Mouse (Mus musculus) limb, embryonic 11.5 days (tissue): Measurements from ENCODE around the gene Atp8a1. TPM values are rescaled to one million over a fixed set of nuclear protein-coding genes. Genes with fewer than 3 reads are reported as not detected.
A peak's percentile ranks its signal among the peaks of the same experiment; 100 is the strongest.

Experiments
- ATAC-seq: fragments of 200-750 bp; cut with Nextera tagmentation; 2 replicates; pipeline ENCODE4 v1.8.0; 2017; ENCODE audit warnings: low read depth; ENCODE audit not compliant: insufficient number of reproducible peaks, low FRiP score, low TSS enrichment
- DNase-seq: peaks from one replicate; pipeline ENCODE4 v3.0.0-alpha.2; 2015; ENCODE audit warnings: low spot score
- H3K27ac ChIP-seq: fragments of 300-500 bp; sonication (generic); replicated peaks from 2 replicates; pipeline ENCODE4 v1.5.1; 2014; ENCODE audit warnings: low read depth, mild to moderate bottlenecking, low read length
- H3K27me3 ChIP-seq: fragments of 300-500 bp; sonication (generic); 2 replicates; pipeline ENCODE4 v1.6.1; 2014; ENCODE audit warnings: mild to moderate bottlenecking, low read length, mixed read lengths; ENCODE audit not compliant: control insufficient read depth, insufficient read depth
- H3K36me3 ChIP-seq: fragments of 300-500 bp; sonication (generic); 2 replicates; pipeline ENCODE4 v1.6.1; 2014; ENCODE audit warnings: mild to moderate bottlenecking, low read length, moderate library complexity, mixed read lengths; ENCODE audit not compliant: control insufficient read depth, insufficient read depth
- H3K4me1 ChIP-seq: fragments of 300-500 bp; sonication (generic); 2 replicates; pipeline ENCODE4 v1.6.1; 2014; ENCODE audit warnings: low read length, mixed read lengths; ENCODE audit not compliant: control insufficient read depth, insufficient read depth
- H3K4me2 ChIP-seq: fragments of 300-500 bp; sonication (generic); 2 replicates; pipeline ENCODE4 v1.6.1; 2014; ENCODE audit warnings: low read depth, mild to moderate bottlenecking, moderate library complexity; ENCODE audit not compliant: severe bottlenecking
- H3K4me3 ChIP-seq: fragments of 300-500 bp; sonication (generic); 2 replicates; pipeline ENCODE4 v1.5.1; 2014; ENCODE audit warnings: low read depth, low read length
- H3K9ac ChIP-seq: fragments of 300-500 bp; sonication (generic); 2 replicates; pipeline ENCODE4 v1.6.1; 2014; ENCODE audit warnings: mild to moderate bottlenecking, low read length
- H3K9me3 ChIP-seq: fragments of 300-500 bp; sonication (generic); 2 replicates; pipeline ENCODE4 v1.6.1; 2016; ENCODE audit warnings: low read length; ENCODE audit not compliant: control insufficient read depth
- whole genome bisulfite sequencing: fragments of 180-500 bp; shearing (Covaris S2); extraction: QIAGEN DNeasy Blood & Tissue Kit; methylation state at CpG from one replicate; pipeline ENCODE4 v1.1.7; 2014; 5-methylcytosine and 5-hydroxymethylcytosine counted together
- polyA plus RNA-seq: library from polyadenylated mRNA; unstranded; fragments of >200 nt; fragmentation: Nextera tagmentation; extraction: Ambion mirVana; gene quantifications from 2 replicates; pipeline ENCODE4 v1.2.1, GENCODE M21; 2014

Gene Atp8a1
- polyA plus RNA-seq, 1 experiment from 2014 or later: 7.7 TPM

DNA sequence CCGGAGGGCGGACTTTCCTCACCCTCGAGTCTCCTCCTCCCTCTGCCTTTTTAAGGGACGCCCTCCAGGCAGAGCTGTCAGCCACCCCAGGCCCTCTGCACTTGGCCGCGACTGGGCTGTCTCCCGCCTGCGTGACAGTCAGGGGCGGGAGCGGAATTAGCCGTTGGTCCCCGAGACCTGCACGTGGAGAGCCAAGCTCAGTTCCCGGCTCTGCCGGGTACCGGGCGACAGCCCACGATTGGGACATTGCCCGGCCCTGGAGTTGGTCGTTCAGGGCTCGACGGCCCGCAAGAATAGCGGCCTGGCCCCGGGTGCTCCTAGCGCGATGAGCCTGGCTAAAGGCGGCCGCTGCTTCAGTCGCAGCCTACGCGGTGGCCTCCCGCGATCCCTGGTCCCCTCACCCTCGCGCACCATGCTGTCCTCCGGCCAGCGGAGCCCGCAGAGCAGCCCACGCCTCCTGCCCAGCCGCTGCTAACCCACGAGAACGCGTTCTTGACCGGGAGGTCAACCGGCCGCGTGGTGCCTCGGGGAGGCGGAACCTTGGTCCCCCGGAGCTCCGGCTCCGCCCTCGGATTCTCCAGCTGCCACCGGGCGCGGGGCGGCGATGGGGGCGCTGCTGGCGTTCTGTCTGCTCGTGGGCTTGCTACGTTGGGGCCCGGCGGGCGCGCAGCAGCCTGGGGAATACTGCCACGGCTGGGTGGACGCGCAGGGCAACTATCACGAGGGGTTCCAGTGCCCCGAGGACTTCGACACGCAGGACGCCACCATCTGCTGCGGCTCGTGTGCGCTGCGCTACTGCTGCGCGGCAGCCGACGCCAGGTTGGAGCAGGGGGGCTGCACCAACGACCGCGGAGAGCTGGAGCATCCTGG, 239.2 kb downstream of the Atp8a1 start, which contains the start of gene Shisa3:
Gene Shisa3 (plus strand): TSS at position 79 of the 870 bp plus-strand sequence.
- peak; percentile 48 for ATAC-seq
- Histone ChIP-seq H3K9ac (peak within 1 kb of the TSS; percentile 61), H3K27ac (peak within 1 kb of the TSS; percentile 47; the same call in 1 of the 2 replicates), H3K9me3 (no peaks in the 10 kb centered on the region), H3K4me3 (peak within 1 kb of the TSS; percentile 49), H3K27me3 (peaks cover 19% of the 10 kb centered on the region), H3K4me1 (peaks cover 23% of the 10 kb centered on the region), H3K36me3 (no peaks in the 10 kb centered on the region), H3K4me2 (peak within 1 kb of the TSS; percentile 91)
- WGBS: under 1% methylated on average over 81 of the region's 86 CpGs
- DNase-seq: peak; percentile 73

DNA sequence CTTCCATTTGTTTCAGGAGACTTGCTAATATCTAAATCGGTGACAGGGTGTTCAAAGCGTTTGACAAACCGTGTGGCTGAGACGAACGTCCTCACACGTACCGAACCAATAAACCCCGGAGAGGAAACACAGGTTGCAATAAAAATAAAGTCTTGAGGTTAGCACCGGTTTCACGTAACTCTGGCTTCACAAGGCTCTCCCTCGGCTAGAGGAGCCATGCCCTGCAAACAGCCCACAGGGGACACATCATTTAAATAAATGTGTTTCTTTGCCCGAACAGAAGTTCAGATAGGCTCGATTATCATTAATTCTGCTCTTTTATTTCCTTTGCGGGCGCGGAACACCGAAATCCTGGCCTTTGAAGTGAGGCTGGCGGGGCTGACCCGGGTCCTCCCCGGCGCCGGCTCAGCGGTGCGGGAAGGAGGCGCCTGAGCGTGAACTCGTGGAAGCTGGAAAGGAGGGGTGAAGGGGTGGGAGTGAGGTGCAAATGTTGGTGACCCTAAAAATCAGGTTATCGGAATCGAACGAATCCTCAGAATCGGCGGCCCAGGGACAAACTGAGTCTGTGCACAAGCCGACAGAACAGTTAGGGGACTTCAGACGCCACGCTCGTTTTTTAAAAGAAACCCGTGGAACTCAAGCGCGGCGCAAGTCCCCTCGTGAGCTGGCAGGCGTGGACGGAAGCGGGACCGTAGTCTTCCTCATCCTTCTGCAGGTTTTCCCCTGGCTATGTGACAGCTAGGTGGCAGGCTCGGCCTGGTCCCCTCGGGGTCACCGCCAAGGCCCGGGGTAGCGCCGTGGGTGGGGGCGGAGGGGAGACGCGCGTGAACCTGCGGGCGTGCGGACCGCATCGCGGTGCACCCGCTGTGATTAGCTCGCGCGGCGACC, 240.1 kb downstream of the Atp8a1 start:
- peaks cover 19% of the 10 kb centered on the region for H3K27me3 ChIP-seq
- peaks cover 23% of the 10 kb centered on the region for H3K4me1 ChIP-seq
- 0 out of 2 replicates have a peak overlapping the region, but pooled peaks have one; percentile 8 for H3K27ac ChIP-seq
- DNase-seq: peak; percentile 67
- under 1% methylated on average over 64 of the region's 66 CpGs for WGBS
- H3K4me2 ChIP-seq: peak overlapping the region; percentile 91
- no peaks in the 10 kb centered on the region for H3K9me3 ChIP-seq
- H3K4me3 ChIP-seq: peak overlapping the region; percentile 49
- ATAC-seq: peak; percentile 17
- H3K36me3 ChIP-seq: no peaks in the 10 kb centered on the region
- peak overlapping the region; percentile 61; the same call in 1 of the 2 replicates for H3K9ac ChIP-seq

DNA sequence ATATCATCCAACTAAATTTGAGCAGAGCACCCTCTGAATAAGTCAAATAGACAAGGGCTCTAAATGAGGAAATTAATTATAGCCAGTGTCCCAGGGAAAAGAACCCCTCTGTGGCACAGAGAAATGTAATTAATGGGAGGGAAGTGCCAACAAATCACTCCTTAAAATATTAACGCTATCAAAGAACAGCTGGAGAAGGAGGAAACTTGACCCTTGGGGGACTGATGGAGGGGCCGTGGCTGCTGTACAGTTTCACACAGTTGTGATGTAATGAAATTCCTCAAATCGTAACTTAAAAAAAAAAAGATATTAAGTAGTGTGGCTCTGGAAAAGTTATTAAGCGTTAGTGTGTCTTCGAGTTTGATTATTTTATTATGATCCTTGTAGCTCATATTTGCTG, 241.3 kb downstream of the Atp8a1 start:
- no peak overlapping the region for H3K27ac ChIP-seq
- DNase-seq: no peak
- H3K4me3 ChIP-seq: no peak overlapping the region
- H3K4me1 ChIP-seq: peaks cover 23% of the 10 kb centered on the region
- no peak for ATAC-seq
- H3K27me3 ChIP-seq: peaks cover 19% of the 10 kb centered on the region
- H3K36me3 ChIP-seq: no peaks in the 10 kb centered on the region
- H3K9ac ChIP-seq: no peak overlapping the region
- H3K4me2 ChIP-seq: no peak overlapping the region
- H3K9me3 ChIP-seq: no peaks in the 10 kb centered on the region
- WGBS: 23% methylated on average over 5 of the region's 5 CpGs

DNA sequence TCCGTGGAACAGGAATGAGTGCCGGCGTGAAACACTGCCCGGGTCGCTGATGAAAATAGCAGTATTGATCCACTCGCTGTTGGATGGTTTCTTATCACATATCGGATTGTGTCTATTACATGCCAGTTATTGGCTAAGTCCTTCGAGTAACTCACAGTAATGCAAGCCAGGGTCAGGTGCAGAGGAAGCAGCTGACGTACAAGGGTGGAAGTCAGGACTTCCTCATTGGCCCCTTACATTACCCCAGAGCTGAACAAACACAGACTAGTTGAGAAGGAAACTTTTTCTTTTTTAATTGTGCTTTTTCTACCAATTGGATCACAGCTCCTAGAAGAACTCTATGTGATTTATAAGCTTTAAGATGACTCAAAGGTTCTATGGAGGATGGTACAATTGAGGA, 247.3 kb downstream of the Atp8a1 start:
- H3K4me3 ChIP-seq: no peak overlapping the region
- H3K4me1 ChIP-seq: no peaks in the 10 kb centered on the region
- ATAC-seq (no peak), DNase-seq (no peak)
- H3K27me3 ChIP-seq: no peaks in the 10 kb centered on the region
- no peak overlapping the region for H3K27ac ChIP-seq
- no peaks in the 10 kb centered on the region for H3K9me3 ChIP-seq
- no peaks in the 10 kb centered on the region for H3K36me3 ChIP-seq
- no peak overlapping the region for H3K4me2 ChIP-seq
- no peak overlapping the region for H3K9ac ChIP-seq
- 88% methylated on average over 9 of the region's 9 CpGs for WGBS

DNA sequence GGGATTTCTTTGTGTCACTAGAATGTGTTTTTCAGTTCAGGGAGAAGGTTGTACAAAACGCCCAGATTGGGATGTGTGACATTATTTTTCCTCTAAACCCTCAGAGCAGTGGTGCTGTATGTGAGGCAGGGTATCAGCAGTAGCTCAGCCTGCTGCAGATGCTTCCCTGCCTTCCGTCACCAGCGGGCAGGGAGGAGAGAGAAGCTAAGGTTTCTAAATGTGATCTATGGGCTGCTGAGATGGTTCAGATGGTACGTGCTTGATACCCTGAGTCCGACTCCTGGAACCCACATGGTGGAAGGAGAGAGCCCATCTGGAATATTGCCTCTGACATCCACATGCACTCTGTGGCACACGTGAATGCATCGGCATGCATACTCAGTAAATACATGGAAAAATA, 251.6 kb downstream of the Atp8a1 start:
- H3K27ac ChIP-seq: no peak overlapping the region
- WGBS: 69% methylated on average over 7 of the region's 7 CpGs
- H3K4me2 ChIP-seq: no peak overlapping the region
- no peaks in the 10 kb centered on the region for H3K36me3 ChIP-seq
- no peak for DNase-seq
- no peaks in the 10 kb centered on the region for H3K9me3 ChIP-seq
- ATAC-seq: no peak
- H3K27me3 ChIP-seq: no peaks in the 10 kb centered on the region
- no peak overlapping the region for H3K9ac ChIP-seq
- H3K4me3 ChIP-seq: no peak overlapping the region
- no peaks in the 10 kb centered on the region for H3K4me1 ChIP-seq

DNA sequence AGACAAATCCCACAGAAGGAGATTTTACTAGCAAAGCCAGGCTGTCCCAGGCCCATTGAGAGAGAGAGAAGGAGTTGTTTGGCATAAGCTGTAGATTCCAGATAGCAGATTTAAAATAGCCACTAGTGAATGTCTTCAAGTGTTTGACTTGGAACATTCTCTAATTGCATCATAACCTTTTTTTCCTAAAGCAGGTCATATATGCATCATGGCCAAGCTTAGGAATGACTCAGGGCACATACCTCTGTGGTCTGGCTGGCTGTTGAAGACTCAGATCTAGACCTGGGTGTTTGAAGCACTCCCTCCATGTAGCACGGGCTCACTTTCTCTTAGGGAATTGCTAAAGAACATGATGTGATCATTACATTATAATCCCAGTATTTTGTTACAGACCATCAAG, 252.2 kb downstream of the Atp8a1 start:
- Histone ChIP-seq H3K4me1 (no peaks in the 10 kb centered on the region), H3K9me3 (no peaks in the 10 kb centered on the region), H3K4me2 (no peak overlapping the region), H3K36me3 (no peaks in the 10 kb centered on the region), H3K27me3 (no peaks in the 10 kb centered on the region), H3K4me3 (no peak overlapping the region), H3K27ac (no peak overlapping the region), H3K9ac (no peak overlapping the region)
- DNase-seq (no peak), ATAC-seq (no peak)
- WGBS: 67% methylated on average over 1 of the region's 1 CpGs

DNA sequence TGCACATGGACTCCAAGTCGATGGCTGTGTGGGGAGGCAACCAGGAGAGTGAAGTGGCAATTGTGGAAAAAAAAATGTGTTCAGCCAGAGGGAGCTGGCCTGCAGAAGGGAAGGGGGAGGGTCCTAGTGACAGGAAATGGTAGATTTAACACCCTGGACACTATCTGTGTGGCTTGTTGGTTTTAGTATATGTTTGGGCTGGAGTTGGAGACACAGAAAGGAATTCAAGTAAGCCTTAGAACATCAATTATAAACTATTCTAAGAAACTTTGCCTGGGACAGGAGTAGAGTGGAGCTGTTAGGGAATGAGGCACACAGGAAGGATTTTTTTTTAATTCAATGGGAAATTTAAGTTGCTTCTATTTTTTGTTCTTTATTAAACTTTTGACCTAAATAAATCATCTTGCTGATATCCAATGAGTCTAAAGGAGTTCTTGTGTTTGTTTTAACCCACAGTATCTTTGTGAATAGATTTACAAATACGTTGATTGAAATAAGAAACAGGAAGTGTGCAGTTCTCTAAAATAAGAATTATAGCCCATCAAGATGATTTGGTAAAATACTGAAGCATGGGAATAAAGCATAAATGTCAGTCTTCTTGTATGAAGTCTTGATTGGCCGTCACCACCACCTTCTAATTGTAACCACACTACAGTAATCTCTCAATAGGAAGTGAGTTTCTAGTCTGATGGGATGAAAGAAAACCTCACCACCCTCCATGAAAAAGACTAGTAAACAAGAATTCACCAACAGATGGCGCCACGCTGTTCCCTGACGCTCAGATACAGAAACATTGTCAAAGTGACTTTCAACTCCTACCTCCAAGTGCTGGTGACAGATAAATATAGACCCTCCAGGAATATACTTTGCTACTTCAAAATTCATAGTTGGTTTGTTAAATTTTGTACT, 267.3 kb downstream of the Atp8a1 start:
- H3K27me3 ChIP-seq: no peaks in the 10 kb centered on the region
- ATAC-seq: no peak
- H3K4me2 ChIP-seq: no peak overlapping the region
- WGBS: 45% methylated on average over 6 of the region's 6 CpGs
- DNase-seq: peak; percentile 36
- H3K4me1 ChIP-seq: no peaks in the 10 kb centered on the region
- no peaks in the 10 kb centered on the region for H3K9me3 ChIP-seq
- H3K9ac ChIP-seq: no peak overlapping the region
- H3K4me3 ChIP-seq: no peak overlapping the region
- H3K36me3 ChIP-seq: no peaks in the 10 kb centered on the region
- H3K27ac ChIP-seq: no peak overlapping the region
